Mouse (Mus musculus): ENCODE measurements around the gene Slc46a2. TPM values are rescaled to one million over a fixed set of nuclear protein-coding genes. Genes with fewer than 3 reads are reported as not detected.
A peak's percentile ranks its signal among the peaks of the same experiment; 100 is the strongest.

The Slc46a2 gene
- polyA plus RNA-seq, 1 experiment from 2014 or later: not detected

- no peaks in the 10 kb centered on the region for H3K9me3 ChIP-seq
- DNase-seq (ENCODE audit: extremely low spot score, low spot score): no peak
- H3K36me3 ChIP-seq (replicated peaks): peaks cover 27% of the 10 kb centered on the region
These were observed 30.6 kb downstream of the Slc46a2 start for GRCm38 (mm10) chr4:59884136-59884696.

GRCm38 (mm10) chr4:59881210-59881609, 33.6 kb downstream of the Slc46a2 start:
- Histone ChIP-seq H3K4me1 (no peaks in the 10 kb centered on the region), H3K9me3 (no peaks in the 10 kb centered on the region), H3K27me3 (ENCODE audit: poor library complexity, severe bottlenecking) (no peaks in the 10 kb centered on the region), H3K27ac (no peak overlapping the region), H3K36me3 (replicated peaks) (peaks cover 25% of the 10 kb centered on the region), H3K4me3 (no peak overlapping the region)
- no peak for DNase-seq (ENCODE audit: extremely low spot score, low spot score)
- WGBS: 83% methylated on average over 2 of the region's 2 CpGs

More at GRCm38 (mm10) chr4:59884136-59884696, 30.6 kb downstream of the Slc46a2 start:
- Histone ChIP-seq H3K27me3 (ENCODE audit: poor library complexity, severe bottlenecking) (no peaks in the 10 kb centered on the region), H3K4me1 (no peaks in the 10 kb centered on the region), H3K4me3 (no peak overlapping the region), H3K27ac (no peak overlapping the region)
- 85% methylated on average over 6 of the region's 6 CpGs for WGBS

- no peak for DNase-seq (ENCODE audit: extremely low spot score, low spot score)
- WGBS: 92% methylated on average over 5 of the region's 5 CpGs
- H3K9me3 ChIP-seq: no peaks in the 10 kb centered on the region
- no peaks in the 10 kb centered on the region for H3K4me1 ChIP-seq
- H3K36me3 ChIP-seq (replicated peaks): peaks cover 25% of the 10 kb centered on the region
- H3K27ac ChIP-seq: no peak overlapping the region
- H3K27me3 ChIP-seq (ENCODE audit: poor library complexity, severe bottlenecking): no peaks in the 10 kb centered on the region
- H3K4me3 ChIP-seq: no peak overlapping the region
These were observed 34.1 kb downstream of the Slc46a2 start for GRCm38 (mm10) chr4:59880725-59881124.

- peaks cover 20% of the 10 kb centered on the region for H3K36me3 ChIP-seq (replicated peaks)
- H3K27me3 ChIP-seq (ENCODE audit: poor library complexity, severe bottlenecking): no peaks in the 10 kb centered on the region
- H3K9me3 ChIP-seq: no peaks in the 10 kb centered on the region
- no peak for DNase-seq (ENCODE audit: extremely low spot score, low spot score)
- 87% methylated on average over 3 of the region's 3 CpGs for WGBS
- no peak overlapping the region for H3K27ac ChIP-seq
- H3K4me1 ChIP-seq: no peaks in the 10 kb centered on the region
- no peak overlapping the region for H3K4me3 ChIP-seq
These were observed 35.4 kb downstream of the Slc46a2 start for GRCm38 (mm10) chr4:59879444-59879843.

GRCm38 (mm10) chr4:59878595-59878994, 36.3 kb downstream of the Slc46a2 start:
- Histone ChIP-seq H3K9me3 (no peaks in the 10 kb centered on the region), H3K36me3 (replicated peaks) (peaks cover 20% of the 10 kb centered on the region), H3K4me3 (no peak overlapping the region), H3K27me3 (ENCODE audit: poor library complexity, severe bottlenecking) (no peaks in the 10 kb centered on the region), H3K27ac (no peak overlapping the region), H3K4me1 (peaks cover 5% of the 10 kb centered on the region)
- DNase-seq (ENCODE audit: extremely low spot score, low spot score): no peak
- WGBS: 90% methylated on average over 8 of the region's 8 CpGs

- no peak overlapping the region for H3K27ac ChIP-seq
- WGBS: 78% methylated on average over 2 of the region's 2 CpGs
- DNase-seq (ENCODE audit: extremely low spot score, low spot score): no peak
These were observed 37.8 kb downstream of the Slc46a2 start for GRCm38 (mm10) chr4:59877025-59877424.

GRCm38 (mm10) chr4:59876570-59876969, 38.3 kb downstream of the Slc46a2 start:
- Histone ChIP-seq H3K36me3 (replicated peaks) (peaks cover 9% of the 10 kb centered on the region; the same call in 1 of the 2 replicates), H3K4me1 (peaks cover 13% of the 10 kb centered on the region), H3K27me3 (ENCODE audit: poor library complexity, severe bottlenecking) (no peaks in the 10 kb centered on the region), H3K9me3 (no peaks in the 10 kb centered on the region), H3K4me3 (no peak overlapping the region), H3K27ac (no peak overlapping the region)
- 84% methylated on average over 6 of the region's 6 CpGs for WGBS
- no peak for DNase-seq (ENCODE audit: extremely low spot score, low spot score)

More at GRCm38 (mm10) chr4:59877025-59877424, 37.8 kb downstream of the Slc46a2 start:
- Histone ChIP-seq H3K27me3 (ENCODE audit: poor library complexity, severe bottlenecking) (no peaks in the 10 kb centered on the region), H3K4me1 (peaks cover 13% of the 10 kb centered on the region), H3K4me3 (no peak overlapping the region), H3K36me3 (replicated peaks) (peaks cover 10% of the 10 kb centered on the region), H3K9me3 (no peaks in the 10 kb centered on the region)

GRCm38 (mm10) chr4:59873830-59874229, 41.0 kb downstream of the Slc46a2 start:
- DNase-seq (ENCODE audit: extremely low spot score, low spot score): no peak
- H3K27ac ChIP-seq: no peak overlapping the region
- 0 out of 2 replicates have a peak, but pooled peaks cover under 1% of the 10 kb centered on the region for H3K36me3 ChIP-seq (replicated peaks)
- H3K9me3 ChIP-seq: no peaks in the 10 kb centered on the region
- no peak overlapping the region for H3K4me3 ChIP-seq
- peaks cover 13% of the 10 kb centered on the region for H3K4me1 ChIP-seq
- no peaks in the 10 kb centered on the region for H3K27me3 ChIP-seq (ENCODE audit: poor library complexity, severe bottlenecking)
- WGBS: 50% methylated on average over 5 of the region's 5 CpGs

GRCm38 (mm10) chr4:59873240-59873639, 41.6 kb downstream of the Slc46a2 start:
- Histone ChIP-seq H3K27ac (0 out of 2 replicates have a peak overlapping the region, but pooled peaks have one; percentile 8), H3K4me3 (no peak overlapping the region), H3K27me3 (ENCODE audit: poor library complexity, severe bottlenecking) (no peaks in the 10 kb centered on the region), H3K4me1 (peaks cover 13% of the 10 kb centered on the region), H3K36me3 (replicated peaks) (0 out of 2 replicates have a peak, but pooled peaks cover 3% of the 10 kb centered on the region), H3K9me3 (no peaks in the 10 kb centered on the region)
- no peak for DNase-seq (ENCODE audit: extremely low spot score, low spot score)
- WGBS: 50% methylated on average over 6 of the region's 6 CpGs

GRCm38 (mm10) chr4:59870859-59871591, 43.8 kb downstream of the Slc46a2 start:
- no peaks in the 10 kb centered on the region for H3K9me3 ChIP-seq
- H3K27ac ChIP-seq: no peak overlapping the region
- peak; percentile 67 for DNase-seq (ENCODE audit: extremely low spot score, low spot score)
- H3K27me3 ChIP-seq (ENCODE audit: poor library complexity, severe bottlenecking): no peaks in the 10 kb centered on the region
- 0 out of 2 replicates have a peak, but pooled peaks cover 3% of the 10 kb centered on the region for H3K36me3 ChIP-seq (replicated peaks)
- H3K4me3 ChIP-seq: no peak overlapping the region
- H3K4me1 ChIP-seq: peaks cover 13% of the 10 kb centered on the region
- 61% methylated on average over 9 of the region's 9 CpGs for WGBS

- WGBS: 84% methylated on average over 6 of the region's 6 CpGs
- no peaks in the 10 kb centered on the region for H3K27me3 ChIP-seq (ENCODE audit: poor library complexity, severe bottlenecking)
- H3K4me1 ChIP-seq: peaks cover 13% of the 10 kb centered on the region
- H3K9me3 ChIP-seq: no peaks in the 10 kb centered on the region
- no peak overlapping the region for H3K27ac ChIP-seq
- no peak overlapping the region for H3K4me3 ChIP-seq
- no peak for DNase-seq (ENCODE audit: extremely low spot score, low spot score)
- 0 out of 2 replicates have a peak, but pooled peaks cover 3% of the 10 kb centered on the region for H3K36me3 ChIP-seq (replicated peaks)
These were observed 44.4 kb downstream of the Slc46a2 start for GRCm38 (mm10) chr4:59870433-59870832.

- Histone ChIP-seq H3K9me3 (no peaks in the 10 kb centered on the region), H3K27ac (no peak overlapping the region), H3K4me1 (peaks cover 13% of the 10 kb centered on the region), H3K27me3 (ENCODE audit: poor library complexity, severe bottlenecking) (no peaks in the 10 kb centered on the region), H3K4me3 (no peak overlapping the region), H3K36me3 (replicated peaks) (0 out of 2 replicates have a peak, but pooled peaks cover 3% of the 10 kb centered on the region)
- WGBS: 93% methylated on average over 6 of the region's 6 CpGs
- DNase-seq (ENCODE audit: extremely low spot score, low spot score): no peak
These were observed 45.3 kb downstream of the Slc46a2 start for GRCm38 (mm10) chr4:59869488-59870057.

- H3K36me3 ChIP-seq (replicated peaks): 0 out of 2 replicates have a peak, but pooled peaks cover 3% of the 10 kb centered on the region
- peaks cover 2% of the 10 kb centered on the region for H3K4me1 ChIP-seq
- DNase-seq (ENCODE audit: extremely low spot score, low spot score): no peak
- H3K4me3 ChIP-seq: no peak overlapping the region
- H3K9me3 ChIP-seq: no peaks in the 10 kb centered on the region
- H3K27me3 ChIP-seq (ENCODE audit: poor library complexity, severe bottlenecking): no peaks in the 10 kb centered on the region
- no peak overlapping the region for H3K27ac ChIP-seq
- WGBS: 87% methylated on average over 11 of the region's 11 CpGs
These were observed 46.8 kb downstream of the Slc46a2 start for GRCm38 (mm10) chr4:59868086-59868485.

Data from forebrain, embryonic 10.5 days (tissue).